Mouse (Mus musculus) layer of hippocampus, postnatal 14 days (tissue): ENCODE results near the gene Insl6. TPM values are rescaled to one million over a fixed set of nuclear protein-coding genes. Genes with fewer than 3 reads are reported as not detected.

ENCODE experiments used
- DNase-seq, 2 experiments: peaks; one replicate each; pipeline ENCODE4 v3.0.0; 2021 to 2022; ENCODE audit warnings: low spot score in 2 of 2, mixed read lengths in 1 of 2
- long read RNA-seq, 2 experiments: library from polyadenylated mRNA; stranded (forward); transcript quantifications; one replicate each; pipeline ENCODE4 v2.0.0; 2021
- total RNA-seq, 2 experiments: library from RNA; stranded (reverse); gene quantifications; 2 replicates each; pipeline ENCODE4 v1.2.3; 2021

Gene Insl6
- under 1 TPM in 1 of 2 experiments, not detected in 1; 0.51 TPM for total RNA-seq
- long read RNA-seq, experiment 1: 0 reads
- long read RNA-seq, experiment 2: 0 reads

- peak in 1 of 2 experiments; percentile 10 for DNase-seq
Observed at GRCm38 (mm10) chr19:29325053-29325851, at the start of gene Insl6. Gene Insl6, minus strand, starts transcription at chr19:29325356.

- DNase-seq: no peak
Observed at GRCm38 (mm10) chr19:29374947-29375346, 49.8 kb upstream of the Insl6 start.

GRCm38 (mm10) chr19:29373438-29373837, 48.3 kb upstream of the Insl6 start:
- no peak for DNase-seq

- no peak for DNase-seq
Observed at GRCm38 (mm10) chr19:29372621-29373020, 47.5 kb upstream of the Insl6 start.

- DNase-seq: peak; percentile 28 to 55
Observed at GRCm38 (mm10) chr19:29372138-29372537, 47.0 kb upstream of the Insl6 start.

GRCm38 (mm10) chr19:29371284-29372081, 46.3 kb upstream of the Insl6 start:
- no peak for DNase-seq

GRCm38 (mm10) chr19:29370545-29371283, 45.6 kb upstream of the Insl6 start:
- DNase-seq: no peak

GRCm38 (mm10) chr19:29370112-29370511, 45.0 kb upstream of the Insl6 start:
- DNase-seq: no peak

GRCm38 (mm10) chr19:29368671-29369309, 43.6 kb upstream of the Insl6 start:
- DNase-seq: no peak

GRCm38 (mm10) chr19:29368041-29368440, 42.9 kb upstream of the Insl6 start:
- no peak for DNase-seq

- peak in 1 of 2 experiments; percentile 28 for DNase-seq
Observed at GRCm38 (mm10) chr19:29366969-29367622, 41.9 kb upstream of the Insl6 start, which contains the start of the genes Plgrkt and Cd274. Gene Plgrkt, minus strand, starts transcription at chr19:29367390. Gene Cd274, plus strand, starts transcription at chr19:29367455.

- no peak for DNase-seq
Observed at GRCm38 (mm10) chr19:29366226-29366968, 41.2 kb upstream of the Insl6 start.

GRCm38 (mm10) chr19:29365105-29365504, 39.9 kb upstream of the Insl6 start:
- no peak for DNase-seq

- DNase-seq: no peak
Observed at GRCm38 (mm10) chr19:29364076-29364475, 38.9 kb upstream of the Insl6 start.

- no peak for DNase-seq
Observed at GRCm38 (mm10) chr19:29363557-29363956, 38.4 kb upstream of the Insl6 start.

- DNase-seq: no peak
Observed at GRCm38 (mm10) chr19:29362173-29362930, 37.2 kb upstream of the Insl6 start.

GRCm38 (mm10) chr19:29361468-29362130, 36.4 kb upstream of the Insl6 start:
- DNase-seq: peak; percentile 86 to 95

- DNase-seq: no peak
Observed at GRCm38 (mm10) chr19:29360251-29360650, 35.1 kb upstream of the Insl6 start.
